In genomic region chr19:10181225-10181624, GRCm38 (mm10) we compare ENCODE assay signal across 25 mouse cellular contexts. TPM values are rescaled to one million over a fixed set of nuclear protein-coding genes. Genes with fewer than 3 reads are reported as not detected.
A peak's percentile ranks its signal among the peaks of the same experiment; 100 is the strongest.
DNase-seq lines count a peak whose midpoint lies in the region; ATAC-seq and TF ChIP-seq lines count a peak whose summit lies in the region.
"Had no signal": no experiment of that assay in that cellular context is flagged by ENCODE, and none has a peak within 500 bp of the region (broad histone marks: within the 10 kb centered on the region; RNA-seq: fewer than 3 reads in every experiment).

No protein-coding gene starts in this region.

- no peak for TF ChIP-seq CTCF in forebrain, postnatal 0 days (IDR thresholded peaks at IDR 0.05; ENCODE audit: low read depth)
- TF ChIP-seq CTCF in layer of hippocampus, adult 2 months (conservative IDR thresholded peaks at IDR 0.05), result no peak
- TF ChIP-seq CTCF in midbrain, postnatal 0 days (IDR thresholded peaks at IDR 0.05), result no peak

- H3K4me3 ChIP-seq in forebrain, postnatal 0 days (ENCODE audit: low read depth, low read length), result no peak overlapping the region
- no peak overlapping the region for H3K4me3 ChIP-seq in forebrain, embryonic 10.5 days
- H3K4me3 ChIP-seq in layer of hippocampus, adult 2 months, result peak overlapping the region; percentile 8; the same call in 1 of the 2 replicates
- no peak overlapping the region for H3K4me3 ChIP-seq in midbrain, postnatal 0 days (ENCODE audit: low read depth, low read length)
- no peak overlapping the region for H3K4me3 ChIP-seq in midbrain, embryonic 13.5 days (replicated peaks)
- H3K4me3 ChIP-seq: embryonic facial prominence, embryonic 10.5 days; forebrain, embryonic 12.5 days; heart, embryonic 10.5 days; hindbrain, embryonic 13.5 days; limb, embryonic 13.5 days had no signal

- no peak overlapping the region for H3K9ac ChIP-seq in forebrain, postnatal 0 days
- H3K9ac ChIP-seq in midbrain, postnatal 0 days (replicated peaks; ENCODE audit: low read length, poor library complexity, severe bottlenecking), result no peak overlapping the region
- no peak overlapping the region for H3K9ac ChIP-seq in midbrain, embryonic 13.5 days (replicated peaks)
- H3K9ac ChIP-seq: forebrain, embryonic 12.5 days; hindbrain, embryonic 13.5 days; limb, embryonic 13.5 days; lung, embryonic 14.5 days had no signal

- WGBS in forebrain, postnatal 0 days, result 60% methylated on average over 7 of the region's 7 CpGs
- 95% methylated on average over 7 of the region's 7 CpGs for WGBS in forebrain, embryonic 10.5 days
- WGBS in midbrain, postnatal 0 days, result 81% methylated on average over 7 of the region's 7 CpGs
- 96% methylated on average over 7 of the region's 7 CpGs for WGBS in midbrain, embryonic 13.5 days

- peaks cover 10% of the 10 kb centered on the region; the same call in 1 of the 2 replicates for H3K4me1 ChIP-seq in forebrain, postnatal 0 days (ENCODE audit: insufficient read depth)
- H3K4me1 ChIP-seq in forebrain, embryonic 10.5 days, result peaks cover 39% of the 10 kb centered on the region
- H3K4me1 ChIP-seq in midbrain, postnatal 0 days (ENCODE audit: insufficient read depth, low read length), result peaks cover 7% of the 10 kb centered on the region; the same call in 1 of the 2 replicates
- peaks cover 28% of the 10 kb centered on the region for H3K4me1 ChIP-seq in midbrain, embryonic 13.5 days (replicated peaks)

- no peaks in the 10 kb centered on the region for H3K9me3 ChIP-seq in forebrain, postnatal 0 days (ENCODE audit: low read length)
- H3K9me3 ChIP-seq in forebrain, embryonic 10.5 days, result no peaks in the 10 kb centered on the region
- no peaks in the 10 kb centered on the region for H3K9me3 ChIP-seq in midbrain, postnatal 0 days (ENCODE audit: low read length)
- H3K9me3 ChIP-seq in midbrain, embryonic 13.5 days, result no peaks in the 10 kb centered on the region
- H3K9me3 ChIP-seq: embryonic facial prominence, embryonic 10.5 days; forebrain, embryonic 12.5 days; hindbrain, embryonic 13.5 days; limb, embryonic 13.5 days had no signal

- peak; percentile 57 for DNase-seq in forebrain, postnatal 0 days
- DNase-seq in forebrain, embryonic 10.5 days (ENCODE audit: extremely low spot score, low spot score), result no peak
- DNase-seq in layer of hippocampus, adult 2 months (ENCODE audit: low spot score in 2 of 2), result peak; percentile 61 to 76
- DNase-seq in layer of hippocampus, postnatal 14 days (ENCODE audit: low spot score in 2 of 2), result no peak
- peak; percentile 43 for DNase-seq in midbrain, postnatal 0 days (ENCODE audit: low spot score)
- peak; percentile 40 for DNase-seq in right cerebral cortex, postnatal 25 days
- no peak for DNase-seq in kidney, postnatal 10 days
- DNase-seq: adrenal gland, postnatal 10 days; cerebellum, adult 11 months; cerebellum, postnatal 36 days; gastrocnemius, postnatal 14 days; kidney, adult 8-10 months; kidney, postnatal 25 days; lung, embryonic 14.5 days; lung, postnatal 36 days; retina, postnatal 1 day; thymus, adult 2 months had no signal

- no peak overlapping the region for H3K4me2 ChIP-seq in forebrain, postnatal 0 days (ENCODE audit: low read depth)
- H3K4me2 ChIP-seq in midbrain, postnatal 0 days (ENCODE audit: low read depth, low read length, poor library complexity, severe bottlenecking), result no peak overlapping the region
- no peak overlapping the region for H3K4me2 ChIP-seq in midbrain, embryonic 13.5 days (replicated peaks)
- H3K4me2 ChIP-seq: forebrain, embryonic 12.5 days; hindbrain, embryonic 13.5 days; limb, embryonic 13.5 days; lung, embryonic 14.5 days had no signal

- H3K27me3 ChIP-seq in forebrain, postnatal 0 days (ENCODE audit: insufficient read depth, low read length), result no peaks in the 10 kb centered on the region
- H3K27me3 ChIP-seq in forebrain, embryonic 10.5 days (ENCODE audit: poor library complexity, severe bottlenecking), result no peaks in the 10 kb centered on the region
- H3K27me3 ChIP-seq in midbrain, postnatal 0 days (ENCODE audit: insufficient read depth, low read length), result no peaks in the 10 kb centered on the region
- no peaks in the 10 kb centered on the region for H3K27me3 ChIP-seq in midbrain, embryonic 13.5 days
- H3K27me3 ChIP-seq: forebrain, embryonic 12.5 days; hindbrain, embryonic 13.5 days; limb, embryonic 13.5 days had no signal

- peaks cover 7% of the 10 kb centered on the region for H3K36me3 ChIP-seq in forebrain, postnatal 0 days (ENCODE audit: insufficient read depth)
- peaks cover 19% of the 10 kb centered on the region for H3K36me3 ChIP-seq in forebrain, embryonic 10.5 days (replicated peaks)
- H3K36me3 ChIP-seq in midbrain, postnatal 0 days (ENCODE audit: insufficient read depth, low read length), result peaks cover 7% of the 10 kb centered on the region
- peaks cover 14% of the 10 kb centered on the region for H3K36me3 ChIP-seq in midbrain, embryonic 13.5 days

- ATAC-seq in forebrain, postnatal 0 days, result no peak
- ATAC-seq in midbrain, postnatal 0 days (ENCODE audit: low FRiP score), result no peak
- ATAC-seq in midbrain, embryonic 13.5 days, result no peak
- ATAC-seq: midbrain, embryonic 16.5 days had no signal

- H3K27ac ChIP-seq in forebrain, postnatal 0 days (ENCODE audit: low read depth, low read length), result 0 out of 2 replicates have a peak overlapping the region, but pooled peaks have one; percentile 16
- no peak overlapping the region for H3K27ac ChIP-seq in forebrain, embryonic 10.5 days
- H3K27ac ChIP-seq in layer of hippocampus, adult 2 months, result peak overlapping the region; percentile 95
- H3K27ac ChIP-seq in midbrain, postnatal 0 days (ENCODE audit: low read depth, low read length), result no peak overlapping the region
- no peak overlapping the region for H3K27ac ChIP-seq in midbrain, embryonic 13.5 days
- H3K27ac ChIP-seq: embryonic facial prominence, embryonic 10.5 days; hindbrain, embryonic 13.5 days; limb, embryonic 13.5 days had no signal

RNA-seq across cellular contexts. Expression of gene Fads1, which starts 1.5 kb away (rescaled TPM):
- 142 and 176 TPM in 2 replicates for total RNA-seq in forebrain, postnatal 0 days (2014; rRNA removed)
- 113 and 153 TPM in 2 replicates for polyA plus RNA-seq in forebrain, postnatal 0 days (2015; fragmentation: Nextera tagmentation; extraction: Ambion mirVana)
- polyA plus RNA-seq in forebrain, embryonic 10.5 days (2016; fragmentation: Nextera tagmentation; extraction: Ambion mirVana), result 171 and 180 TPM in 2 replicates
- 100 to 1,000 TPM; 191 to 198 TPM for total RNA-seq in layer of hippocampus, adult 2 months (2021)
- total RNA-seq in layer of hippocampus, postnatal 14 days (2021), result 100 to 1,000 TPM; 193 to 203 TPM
- total RNA-seq in midbrain, postnatal 0 days (2014; rRNA removed), result 180 and 184 TPM in 2 replicates
- polyA plus RNA-seq in midbrain, postnatal 0 days (2015; fragmentation: Nextera tagmentation; extraction: Ambion mirVana), result 150 and 153 TPM in 2 replicates
- 173 and 178 TPM in 2 replicates for polyA plus RNA-seq in midbrain, embryonic 13.5 days (2015; fragmentation: Nextera tagmentation; extraction: Ambion mirVana)

RNA-seq across cellular contexts. Expression of gene Tmem258, which starts 22.6 kb away (rescaled TPM):
- 102 and 135 TPM in 2 replicates for total RNA-seq in forebrain, postnatal 0 days (2014; rRNA removed)
- polyA plus RNA-seq in forebrain, postnatal 0 days (2015; fragmentation: Nextera tagmentation; extraction: Ambion mirVana), result 310 and 398 TPM in 2 replicates
- polyA plus RNA-seq in forebrain, embryonic 10.5 days (2016; fragmentation: Nextera tagmentation; extraction: Ambion mirVana), result 362 and 373 TPM in 2 replicates
- total RNA-seq in layer of hippocampus, adult 2 months (2021), result 10 to 100 TPM; 74.0 to 79.7 TPM
- 10 to 100 TPM; 90.6 to 91.7 TPM for total RNA-seq in layer of hippocampus, postnatal 14 days (2021)
- 61.4 and 84.7 TPM in 2 replicates for total RNA-seq in midbrain, postnatal 0 days (2014; rRNA removed)
- 279 and 299 TPM in 2 replicates for polyA plus RNA-seq in midbrain, postnatal 0 days (2015; fragmentation: Nextera tagmentation; extraction: Ambion mirVana)
- polyA plus RNA-seq in midbrain, embryonic 13.5 days (2015; fragmentation: Nextera tagmentation; extraction: Ambion mirVana), result 386 and 396 TPM in 2 replicates

RNA-seq across cellular contexts. Expression of gene Fen1, which starts 22.7 kb away (rescaled TPM):
- 23.4 and 24.6 TPM in 2 replicates for total RNA-seq in forebrain, postnatal 0 days (2014; rRNA removed)
- 28.7 and 30.8 TPM in 2 replicates for polyA plus RNA-seq in forebrain, postnatal 0 days (2015; fragmentation: Nextera tagmentation; extraction: Ambion mirVana)
- polyA plus RNA-seq in forebrain, embryonic 10.5 days (2016; fragmentation: Nextera tagmentation; extraction: Ambion mirVana), result 215 and 218 TPM in 2 replicates
- total RNA-seq in layer of hippocampus, adult 2 months (2021), result 10 to 100 TPM in 1 of 2 experiments, 1 to 10 TPM in 1; 9.6 to 12.2 TPM
- total RNA-seq in layer of hippocampus, postnatal 14 days (2021), result 10 to 100 TPM in 1 of 2 experiments, 1 to 10 TPM in 1; 8.8 to 10.1 TPM
- 19.8 and 20.9 TPM in 2 replicates for total RNA-seq in midbrain, postnatal 0 days (2014; rRNA removed)
- 20.5 and 21.8 TPM in 2 replicates for polyA plus RNA-seq in midbrain, postnatal 0 days (2015; fragmentation: Nextera tagmentation; extraction: Ambion mirVana)
- polyA plus RNA-seq in midbrain, embryonic 13.5 days (2015; fragmentation: Nextera tagmentation; extraction: Ambion mirVana), result 47.9 and 49.6 TPM in 2 replicates

RNA-seq across cellular contexts. Expression of gene Myrf, which starts 59.3 kb away (rescaled TPM):
- total RNA-seq in forebrain, postnatal 0 days (2014; rRNA removed), result 0.54 and 0.81 TPM in 2 replicates
- polyA plus RNA-seq in forebrain, postnatal 0 days (2015; fragmentation: Nextera tagmentation; extraction: Ambion mirVana), result 0.20 and 0.47 TPM in 2 replicates
- 2.1 and 2.9 TPM in 2 replicates for polyA plus RNA-seq in forebrain, embryonic 10.5 days (2016; fragmentation: Nextera tagmentation; extraction: Ambion mirVana)
- total RNA-seq in layer of hippocampus, adult 2 months (2021), result 10 to 100 TPM; 27.0 to 27.8 TPM
- 10 to 100 TPM; 29.6 to 31.2 TPM for total RNA-seq in layer of hippocampus, postnatal 14 days (2021)
- total RNA-seq in midbrain, postnatal 0 days (2014; rRNA removed), result 1.7 and 2.2 TPM in 2 replicates
- polyA plus RNA-seq in midbrain, postnatal 0 days (2015; fragmentation: Nextera tagmentation; extraction: Ambion mirVana), result 0.91 and 0.94 TPM in 2 replicates
- polyA plus RNA-seq in midbrain, embryonic 13.5 days (2015; fragmentation: Nextera tagmentation; extraction: Ambion mirVana), result 0.58 and 0.77 TPM in 2 replicates
- total RNA-seq: megakaryocyte-erythroid progenitor cell, adult 5-6 weeks had no signal

Comparison
In these comparisons a context has a peak if more than half of its experiments do, and no peak if none do; other contexts are left out.
1. DNase-seq: peak in forebrain, postnatal 0 days (single experiment), layer of hippocampus, adult 2 months (2 of 2), midbrain, postnatal 0 days (single experiment) and right cerebral cortex, postnatal 25 days (single experiment); none in forebrain, embryonic 10.5 days (single experiment), layer of hippocampus, postnatal 14 days (0 of 2) and kidney, postnatal 10 days (single experiment).
2. H3K27ac ChIP-seq: peak in forebrain, postnatal 0 days (single experiment) and layer of hippocampus, adult 2 months (single experiment); none in forebrain, embryonic 10.5 days (single experiment), midbrain, postnatal 0 days (single experiment) and midbrain, embryonic 13.5 days (single experiment).